Mouse (Mus musculus): Measurements from ENCODE around the gene Psip1. TPM values are rescaled to one million over a fixed set of nuclear protein-coding genes. Genes with fewer than 3 reads are reported as not detected.

The Psip1 gene
- polyA plus RNA-seq, 1 experiment from 2014 or later = 313 TPM

DNA sequence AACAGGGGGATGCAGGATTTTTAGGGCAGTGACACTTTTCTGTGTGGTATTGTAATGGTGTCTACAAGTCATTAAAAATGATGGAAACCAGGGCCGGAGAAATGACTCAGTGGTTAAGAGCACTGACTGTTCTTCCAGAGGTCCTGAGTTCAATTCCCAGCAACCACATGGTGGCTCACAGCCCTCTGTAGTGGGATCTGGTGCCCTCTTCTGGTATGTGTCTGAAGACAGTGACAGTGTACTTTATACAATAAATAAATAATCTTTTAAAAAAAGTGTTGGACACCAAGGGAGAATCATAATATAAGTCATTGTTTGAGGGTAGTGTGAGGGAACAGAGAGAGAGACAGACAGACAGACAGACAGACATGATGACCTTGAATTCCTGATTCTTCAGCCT lies 6.9 kb upstream of the Psip1 start:
- H3K4me3 ChIP-seq (ENCODE audit: low read depth, low read length) = no peak overlapping the region
- peaks cover 5% of the 10 kb centered on the region; the same call in 1 of the 2 replicates for H3K4me1 ChIP-seq (ENCODE audit: control insufficient read depth, insufficient read depth, low read length)
- no peak overlapping the region for H3K27ac ChIP-seq (replicated peaks; ENCODE audit: low read depth, low read length)
- no peaks in the 10 kb centered on the region for H3K36me3 ChIP-seq (ENCODE audit: control insufficient read depth, insufficient read depth, low read length)
- WGBS = 92% methylated on average over 1 of the region's 1 CpGs
- DNase-seq (ENCODE audit: low spot score) (no peak), ATAC-seq (ENCODE audit: insufficient number of reproducible peaks, low FRiP score, low TSS enrichment, low read depth) (no peak)
- H3K4me2 ChIP-seq (ENCODE audit: low read depth, severe bottlenecking) = no peak overlapping the region
- no peaks in the 10 kb centered on the region for H3K27me3 ChIP-seq (ENCODE audit: control insufficient read depth, insufficient read depth, low read length)
- H3K9me3 ChIP-seq (ENCODE audit: control insufficient read depth, low read length) = no peaks in the 10 kb centered on the region
- no peak overlapping the region for H3K9ac ChIP-seq (ENCODE audit: low read length)

DNA sequence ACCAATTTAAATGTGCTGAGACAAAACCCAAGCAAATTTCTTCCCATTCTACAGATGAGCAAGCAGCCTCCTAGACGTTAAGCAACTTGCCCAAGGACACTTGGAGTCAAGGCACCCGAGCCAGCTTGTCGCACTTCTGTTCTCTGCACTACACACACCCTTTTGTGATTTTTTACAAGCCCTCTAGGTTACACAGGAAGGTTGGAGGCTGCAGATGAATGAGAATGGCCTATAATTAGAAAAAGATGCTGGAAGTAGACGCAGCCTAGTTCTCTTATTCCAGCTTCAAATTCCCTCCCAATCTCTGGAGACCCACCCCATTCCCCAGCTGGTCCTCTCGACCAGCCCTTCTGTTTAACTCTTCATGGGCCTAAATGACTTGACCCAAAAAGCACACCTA lies 2.9 kb upstream of the Psip1 start:
- Histone ChIP-seq H3K4me3 (ENCODE audit: low read depth, low read length) (no peak overlapping the region), H3K4me2 (ENCODE audit: low read depth, severe bottlenecking) (no peak overlapping the region), H3K9ac (ENCODE audit: low read length) (no peak overlapping the region), H3K36me3 (ENCODE audit: control insufficient read depth, insufficient read depth, low read length) (no peaks in the 10 kb centered on the region; the same call in 1 of the 2 replicates), H3K27ac (replicated peaks; ENCODE audit: low read depth, low read length) (0 out of 2 replicates have a peak overlapping the region, but pooled peaks have one; percentile 36), H3K9me3 (ENCODE audit: control insufficient read depth, low read length) (no peaks in the 10 kb centered on the region), H3K27me3 (ENCODE audit: control insufficient read depth, insufficient read depth, low read length) (no peaks in the 10 kb centered on the region), H3K4me1 (ENCODE audit: control insufficient read depth, insufficient read depth, low read length) (peaks cover 11% of the 10 kb centered on the region)
- 3% methylated on average over 5 of the region's 5 CpGs for WGBS
- peak; percentile 66 for DNase-seq (ENCODE audit: low spot score)
- ATAC-seq (ENCODE audit: insufficient number of reproducible peaks, low FRiP score, low TSS enrichment, low read depth) = peak; percentile 22; the same call in 1 of the 2 replicates

DNA sequence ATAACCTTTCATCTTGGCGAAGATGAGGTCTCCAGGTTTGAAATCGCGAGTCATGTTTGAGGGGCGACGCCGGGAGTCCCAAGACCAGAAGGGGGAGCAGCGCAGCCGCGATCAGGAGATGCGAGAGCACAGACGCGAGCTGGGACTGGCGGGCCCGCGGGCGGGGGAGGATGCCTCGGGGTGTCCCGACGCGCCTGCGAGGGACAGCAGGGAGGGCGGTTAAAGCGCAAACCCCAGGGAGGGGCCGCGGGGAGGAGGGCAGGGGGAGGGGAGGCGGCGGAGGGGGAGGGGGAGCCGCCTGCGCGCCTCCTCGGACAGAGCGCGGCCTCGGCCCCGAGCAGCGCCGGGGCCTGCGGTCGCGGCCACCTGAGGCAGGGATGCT lies 533 bp downstream of the Psip1 start:
- H3K27ac ChIP-seq (replicated peaks; ENCODE audit: low read depth, low read length) = peak overlapping the region; percentile 97
- H3K27me3 ChIP-seq (ENCODE audit: control insufficient read depth, insufficient read depth, low read length) = no peaks in the 10 kb centered on the region
- H3K9ac ChIP-seq (ENCODE audit: low read length) = peak overlapping the region; percentile 94
- under 1% methylated on average over 20 of the region's 40 CpGs for WGBS
- DNase-seq (ENCODE audit: low spot score) (peak; percentile 91), ATAC-seq (ENCODE audit: insufficient number of reproducible peaks, low FRiP score, low TSS enrichment, low read depth) (peak; percentile 58)
- H3K36me3 ChIP-seq (ENCODE audit: control insufficient read depth, insufficient read depth, low read length) = peaks cover 5% of the 10 kb centered on the region; the same call in 1 of the 2 replicates
- peak overlapping the region; percentile 86 for H3K4me3 ChIP-seq (ENCODE audit: low read depth, low read length)
- peak overlapping the region; percentile 36 for H3K4me2 ChIP-seq (ENCODE audit: low read depth, severe bottlenecking)
- H3K4me1 ChIP-seq (ENCODE audit: control insufficient read depth, insufficient read depth, low read length) = peaks cover 11% of the 10 kb centered on the region
- H3K9me3 ChIP-seq (ENCODE audit: control insufficient read depth, low read length) = no peaks in the 10 kb centered on the region

DNA sequence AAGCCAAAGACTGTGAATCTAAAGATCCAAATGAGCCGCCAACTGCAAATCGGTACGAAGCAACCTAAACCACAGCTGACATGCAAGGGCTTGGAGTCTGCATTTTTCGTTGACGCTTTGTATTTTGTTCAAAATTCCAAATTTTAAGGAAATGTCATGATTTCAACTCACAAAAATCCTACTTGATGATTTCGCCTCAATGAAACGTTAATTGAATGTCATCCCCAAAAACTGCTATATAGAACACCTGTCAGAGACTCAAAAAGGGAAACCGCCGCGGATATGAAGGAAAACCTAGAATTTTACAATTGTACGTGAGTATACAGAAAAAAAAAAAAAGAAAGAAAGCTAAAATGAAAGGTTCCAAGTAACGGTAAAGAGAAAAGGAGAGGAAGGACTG lies 1.0 kb downstream of the Psip1 start:
- Histone ChIP-seq H3K36me3 (ENCODE audit: control insufficient read depth, insufficient read depth, low read length) (peaks cover 5% of the 10 kb centered on the region; the same call in 1 of the 2 replicates), H3K27me3 (ENCODE audit: control insufficient read depth, insufficient read depth, low read length) (no peaks in the 10 kb centered on the region), H3K4me2 (ENCODE audit: low read depth, severe bottlenecking) (peak overlapping the region; percentile 36), H3K27ac (replicated peaks; ENCODE audit: low read depth, low read length) (no peak overlapping the region), H3K4me1 (ENCODE audit: control insufficient read depth, insufficient read depth, low read length) (peaks cover 11% of the 10 kb centered on the region), H3K9me3 (ENCODE audit: control insufficient read depth, low read length) (no peaks in the 10 kb centered on the region), H3K9ac (ENCODE audit: low read length) (peak overlapping the region; percentile 94), H3K4me3 (ENCODE audit: low read depth, low read length) (peak overlapping the region; percentile 86)
- WGBS = 26% methylated on average over 12 of the region's 12 CpGs
- ATAC-seq (ENCODE audit: insufficient number of reproducible peaks, low FRiP score, low TSS enrichment, low read depth) (no peak), DNase-seq (ENCODE audit: low spot score) (no peak)

DNA sequence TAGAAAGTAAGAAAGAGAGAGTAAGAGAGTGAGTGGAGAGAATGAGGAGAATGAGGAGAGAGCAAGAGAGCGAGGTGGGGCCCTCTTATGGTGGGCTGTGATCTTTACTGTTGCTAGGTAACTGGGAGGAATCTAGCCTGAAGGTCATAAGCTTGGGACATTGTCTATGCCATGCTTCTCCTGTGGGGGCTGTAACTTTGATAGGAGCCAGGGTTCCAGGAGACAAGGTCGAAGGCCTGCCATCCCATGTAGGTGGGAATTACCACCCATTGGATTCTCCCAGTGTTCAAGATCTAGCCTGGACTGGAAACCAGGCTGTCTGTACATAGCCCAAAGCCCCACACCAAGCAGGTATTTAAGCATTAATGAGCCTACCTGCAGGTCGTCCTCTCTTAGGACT lies 18.1 kb downstream of the Psip1 start:
- Histone ChIP-seq H3K9ac (ENCODE audit: low read length) (no peak overlapping the region), H3K4me2 (ENCODE audit: low read depth, severe bottlenecking) (no peak overlapping the region), H3K9me3 (ENCODE audit: control insufficient read depth, low read length) (no peaks in the 10 kb centered on the region), H3K4me3 (ENCODE audit: low read depth, low read length) (no peak overlapping the region), H3K36me3 (ENCODE audit: control insufficient read depth, insufficient read depth, low read length) (peaks cover 29% of the 10 kb centered on the region; the same call in 1 of the 2 replicates), H3K27ac (replicated peaks; ENCODE audit: low read depth, low read length) (no peak overlapping the region), H3K4me1 (ENCODE audit: control insufficient read depth, insufficient read depth, low read length) (no peaks in the 10 kb centered on the region), H3K27me3 (ENCODE audit: control insufficient read depth, insufficient read depth, low read length) (no peaks in the 10 kb centered on the region)
- WGBS = 79% methylated on average over 3 of the region's 3 CpGs
- DNase-seq (ENCODE audit: low spot score) = no peak
- no peak for ATAC-seq (ENCODE audit: insufficient number of reproducible peaks, low FRiP score, low TSS enrichment, low read depth)

DNA sequence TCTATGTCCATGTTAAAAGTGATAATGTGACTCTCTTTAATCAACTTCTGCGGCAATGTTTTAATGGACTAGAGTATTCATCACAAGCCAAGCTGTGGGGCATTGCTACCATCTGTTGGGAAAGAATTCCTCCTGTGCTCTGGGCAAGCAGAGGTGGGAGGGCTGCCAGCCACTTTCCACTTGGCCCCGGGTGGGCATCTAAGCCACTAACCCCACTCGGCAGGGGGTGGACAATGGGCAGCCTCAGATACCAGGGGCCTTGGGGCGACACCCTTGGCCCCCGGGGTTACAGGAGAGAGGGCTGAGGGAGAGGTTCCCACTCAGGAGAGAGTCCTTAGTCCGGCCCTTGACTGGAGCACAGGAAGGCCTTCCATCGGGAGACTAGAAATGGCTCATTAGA lies 18.6 kb downstream of the Psip1 start:
- Histone ChIP-seq H3K27me3 (ENCODE audit: control insufficient read depth, insufficient read depth, low read length) (no peaks in the 10 kb centered on the region), H3K4me2 (ENCODE audit: low read depth, severe bottlenecking) (no peak overlapping the region), H3K4me1 (ENCODE audit: control insufficient read depth, insufficient read depth, low read length) (no peaks in the 10 kb centered on the region), H3K36me3 (ENCODE audit: control insufficient read depth, insufficient read depth, low read length) (peaks cover 29% of the 10 kb centered on the region; the same call in 1 of the 2 replicates), H3K9me3 (ENCODE audit: control insufficient read depth, low read length) (no peaks in the 10 kb centered on the region), H3K9ac (ENCODE audit: low read length) (no peak overlapping the region), H3K27ac (replicated peaks; ENCODE audit: low read depth, low read length) (no peak overlapping the region), H3K4me3 (ENCODE audit: low read depth, low read length) (no peak overlapping the region)
- DNase-seq (ENCODE audit: low spot score) = no peak
- ATAC-seq (ENCODE audit: insufficient number of reproducible peaks, low FRiP score, low TSS enrichment, low read depth) = no peak
- WGBS = 90% methylated on average over 7 of the region's 7 CpGs

DNA sequence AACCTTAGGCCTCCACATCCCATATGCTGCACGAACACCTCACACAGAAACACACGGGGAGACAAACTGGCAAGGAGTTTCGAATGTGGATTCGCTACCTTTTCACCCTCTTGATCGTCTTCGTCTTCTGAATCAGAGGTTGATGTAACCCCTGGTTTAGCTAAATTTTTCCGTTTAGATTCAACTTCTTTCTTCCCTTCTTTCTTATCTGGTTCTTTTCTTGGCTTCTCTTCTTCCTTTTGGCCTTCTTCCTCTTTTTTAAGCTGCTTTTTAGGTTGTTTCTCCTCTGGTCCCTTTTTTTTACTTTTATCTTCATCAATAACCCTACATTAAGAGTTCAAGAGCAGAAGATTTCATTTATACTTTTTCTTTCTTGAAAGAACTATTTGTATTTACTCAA lies 21.4 kb downstream of the Psip1 start:
- Histone ChIP-seq H3K4me3 (ENCODE audit: low read depth, low read length) (no peak overlapping the region), H3K36me3 (ENCODE audit: control insufficient read depth, insufficient read depth, low read length) (peaks cover 18% of the 10 kb centered on the region; the same call in 1 of the 2 replicates), H3K4me2 (ENCODE audit: low read depth, severe bottlenecking) (no peak overlapping the region), H3K9ac (ENCODE audit: low read length) (no peak overlapping the region), H3K4me1 (ENCODE audit: control insufficient read depth, insufficient read depth, low read length) (no peaks in the 10 kb centered on the region), H3K27ac (replicated peaks; ENCODE audit: low read depth, low read length) (no peak overlapping the region), H3K27me3 (ENCODE audit: control insufficient read depth, insufficient read depth, low read length) (no peaks in the 10 kb centered on the region), H3K9me3 (ENCODE audit: control insufficient read depth, low read length) (no peaks in the 10 kb centered on the region)
- 95% methylated on average over 7 of the region's 7 CpGs for WGBS
- DNase-seq (ENCODE audit: low spot score) (no peak), ATAC-seq (ENCODE audit: insufficient number of reproducible peaks, low FRiP score, low TSS enrichment, low read depth) (no peak)

DNA sequence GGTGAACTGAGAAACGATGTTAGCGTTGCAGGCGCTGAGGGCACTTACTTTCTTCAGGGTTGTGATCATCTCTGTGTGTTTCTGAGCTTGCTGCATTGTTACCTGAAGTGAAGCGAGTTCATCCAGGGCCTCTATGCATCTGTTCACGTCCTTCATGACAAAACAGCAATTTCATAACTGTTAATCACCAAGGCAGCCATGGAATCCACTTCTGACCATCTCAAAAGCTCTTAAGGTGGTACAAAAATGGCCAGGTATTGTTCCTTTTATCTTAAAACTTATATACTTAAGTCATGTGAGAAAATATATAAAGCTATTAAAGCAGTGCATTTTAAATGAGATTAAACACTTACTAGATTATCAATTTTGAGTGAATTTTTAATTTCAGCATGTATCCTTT lies 26.2 kb downstream of the Psip1 start:
- no peak for DNase-seq (ENCODE audit: low spot score)
- Histone ChIP-seq H3K4me1 (ENCODE audit: control insufficient read depth, insufficient read depth, low read length) (no peaks in the 10 kb centered on the region), H3K27ac (replicated peaks; ENCODE audit: low read depth, low read length) (no peak overlapping the region), H3K27me3 (ENCODE audit: control insufficient read depth, insufficient read depth, low read length) (no peaks in the 10 kb centered on the region), H3K4me2 (ENCODE audit: low read depth, severe bottlenecking) (no peak overlapping the region), H3K9me3 (ENCODE audit: control insufficient read depth, low read length) (no peaks in the 10 kb centered on the region), H3K36me3 (ENCODE audit: control insufficient read depth, insufficient read depth, low read length) (peaks cover 17% of the 10 kb centered on the region; the same call in 1 of the 2 replicates), H3K9ac (ENCODE audit: low read length) (no peak overlapping the region), H3K4me3 (ENCODE audit: low read depth, low read length) (no peak overlapping the region)
- no peak for ATAC-seq (ENCODE audit: insufficient number of reproducible peaks, low FRiP score, low TSS enrichment, low read depth)
- WGBS = 92% methylated on average over 5 of the region's 5 CpGs

DNA sequence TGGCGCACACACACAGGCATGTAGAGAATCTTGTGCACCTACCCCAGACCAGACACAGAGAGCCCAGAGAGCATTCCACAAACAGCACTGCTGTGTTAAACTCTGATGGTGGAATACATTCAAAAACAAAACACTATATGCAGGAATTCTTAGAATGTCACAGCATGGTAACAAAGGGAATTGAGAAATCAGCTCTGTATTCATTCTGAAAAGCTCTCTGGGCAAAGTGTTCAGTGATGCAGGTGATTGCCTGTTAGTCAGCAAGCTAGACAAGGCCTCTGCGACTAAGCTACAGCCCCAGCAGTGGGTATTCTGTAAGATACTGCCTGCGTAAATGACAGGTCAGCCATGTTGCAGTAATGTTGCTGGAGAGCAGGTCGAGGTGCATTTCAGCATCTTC lies 35.5 kb downstream of the Psip1 start:
- ATAC-seq (ENCODE audit: insufficient number of reproducible peaks, low FRiP score, low TSS enrichment, low read depth) = no peak
- no peaks in the 10 kb centered on the region for H3K9me3 ChIP-seq (ENCODE audit: control insufficient read depth, low read length)
- 92% methylated on average over 4 of the region's 4 CpGs for WGBS
- H3K4me1 ChIP-seq (ENCODE audit: control insufficient read depth, insufficient read depth, low read length) = no peaks in the 10 kb centered on the region
- no peak overlapping the region for H3K4me2 ChIP-seq (ENCODE audit: low read depth, severe bottlenecking)
- no peak overlapping the region for H3K27ac ChIP-seq (replicated peaks; ENCODE audit: low read depth, low read length)
- H3K27me3 ChIP-seq (ENCODE audit: control insufficient read depth, insufficient read depth, low read length) = no peaks in the 10 kb centered on the region
- no peak for DNase-seq (ENCODE audit: low spot score)
- H3K4me3 ChIP-seq (ENCODE audit: low read depth, low read length) = no peak overlapping the region
- no peak overlapping the region for H3K9ac ChIP-seq (ENCODE audit: low read length)
- H3K36me3 ChIP-seq (ENCODE audit: control insufficient read depth, insufficient read depth, low read length) = peaks cover 21% of the 10 kb centered on the region; the same call in 1 of the 2 replicates
